Mouse (Mus musculus): ENCODE data around the gene Pikfyve.

GRCm38 (mm10) chr1:65177452-65177851 lies 9.0 kb upstream of the Pikfyve start:
- no peak for TF ChIP-seq CTCF (IDR thresholded peaks at IDR 0.05; ENCODE audit: extremely low read depth, insufficient read depth, insufficient read length, insufficient replicate concordance)
- TF ChIP-seq POLR2A (IDR thresholded peaks at IDR 0.05; ENCODE audit: low read depth, low read length) = no peak
